Mouse (Mus musculus): ENCODE measurements around the gene Lin7b.

The Lin7b gene

GRCm38 (mm10) chr7:45346905-45347304 is 23.5 kb downstream of the Lin7b start:
- DNase-seq: no peak

GRCm38 (mm10) chr7:45343543-45343942 is 26.8 kb downstream of the Lin7b start:
- peak; percentile 33 to 35 for DNase-seq

- no peak for DNase-seq
These were observed 28.3 kb downstream of the Lin7b start for GRCm38 (mm10) chr7:45342081-45342480.

DNA sequence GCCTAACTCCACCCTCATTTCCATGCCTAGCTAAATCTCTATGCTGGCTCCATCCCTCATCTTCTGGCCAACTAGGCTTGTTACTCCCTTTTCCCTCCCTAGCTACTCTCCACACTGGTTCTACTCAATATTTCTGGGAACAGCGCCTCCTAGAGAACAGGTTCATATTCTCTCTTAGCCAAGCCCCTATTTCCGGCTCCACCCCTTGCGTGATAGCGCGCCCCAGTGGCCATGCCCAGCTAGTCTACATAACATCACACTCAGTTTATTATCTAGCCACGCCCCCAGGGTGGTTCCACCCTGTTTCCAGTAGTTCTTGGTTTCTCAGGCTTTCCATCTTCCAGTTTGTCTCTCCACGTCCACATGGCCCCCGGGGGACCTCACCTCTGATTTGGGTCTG is 29.1 kb downstream of the Lin7b start:
- DNase-seq: peak; percentile 88 to 92

- peak; percentile 73 to 83 for DNase-seq
These were observed 29.7 kb downstream of the Lin7b start for GRCm38 (mm10) chr7:45340669-45341068.

DNA sequence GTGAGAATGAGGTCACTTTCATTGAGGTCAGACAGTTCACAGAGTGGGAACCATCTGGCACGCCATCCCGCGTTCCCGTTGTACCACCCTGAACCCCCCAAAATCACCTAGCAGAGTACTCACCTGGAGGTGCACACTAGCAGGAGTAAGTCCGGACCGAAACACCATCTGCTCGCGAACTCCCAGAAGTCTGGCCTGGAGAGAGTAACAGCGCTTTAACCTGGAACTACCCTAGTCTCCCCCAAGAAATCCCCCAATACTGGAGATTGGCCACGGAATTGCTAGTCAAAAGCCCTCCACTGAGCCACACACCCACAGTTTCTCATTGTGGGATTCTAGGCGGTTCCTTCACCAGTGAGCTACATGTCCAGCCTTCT is 30.3 kb downstream of the Lin7b start:
- no peak for DNase-seq

- DNase-seq: peak; percentile 79 to 87
These were observed 30.8 kb downstream of the Lin7b start for GRCm38 (mm10) chr7:45339410-45340065.

- DNase-seq: peak; percentile 79 to 83
These were observed 32.0 kb downstream of the Lin7b start for GRCm38 (mm10) chr7:45338161-45338911.

DNA sequence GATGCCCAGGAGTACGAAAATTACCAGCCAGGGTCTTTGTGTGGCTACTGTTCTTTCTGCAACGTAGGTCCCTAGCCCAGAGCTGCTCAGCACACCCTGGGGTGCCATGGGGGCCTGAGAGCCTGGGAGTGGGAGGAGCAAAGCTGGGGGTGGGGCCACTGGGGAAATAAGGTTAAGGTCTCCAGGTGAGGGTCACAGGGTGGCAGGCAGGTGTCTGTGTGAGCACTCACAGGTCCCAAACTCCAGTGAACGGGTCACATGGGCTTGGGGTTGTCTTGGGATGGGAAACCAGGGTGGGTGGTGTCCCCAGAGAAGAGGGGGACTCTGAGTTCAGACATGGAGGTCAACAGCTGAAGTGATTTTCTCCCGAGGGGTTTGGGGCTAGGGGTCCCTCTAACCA is 32.9 kb downstream of the Lin7b start:
- no peak for DNase-seq

DNA sequence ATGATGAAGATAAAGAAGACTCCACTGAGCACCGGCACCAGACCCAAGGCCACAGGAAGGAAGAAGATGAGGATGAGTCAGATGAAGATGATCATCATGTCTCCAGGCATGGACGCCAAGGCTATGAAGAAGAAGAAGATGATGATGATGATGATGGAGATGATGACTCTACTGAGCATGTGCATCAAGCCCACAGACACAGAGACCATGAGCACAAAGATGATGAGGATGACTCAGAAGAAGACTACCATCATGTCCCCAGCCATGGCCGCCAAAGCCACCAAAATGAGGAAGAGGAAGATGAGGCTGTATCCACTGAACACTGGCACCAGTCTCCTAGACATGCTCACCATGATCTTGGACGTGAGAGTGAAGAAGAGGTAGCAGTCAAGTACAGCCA is 34.1 kb downstream of the Lin7b start:
- DNase-seq: no peak

DNA sequence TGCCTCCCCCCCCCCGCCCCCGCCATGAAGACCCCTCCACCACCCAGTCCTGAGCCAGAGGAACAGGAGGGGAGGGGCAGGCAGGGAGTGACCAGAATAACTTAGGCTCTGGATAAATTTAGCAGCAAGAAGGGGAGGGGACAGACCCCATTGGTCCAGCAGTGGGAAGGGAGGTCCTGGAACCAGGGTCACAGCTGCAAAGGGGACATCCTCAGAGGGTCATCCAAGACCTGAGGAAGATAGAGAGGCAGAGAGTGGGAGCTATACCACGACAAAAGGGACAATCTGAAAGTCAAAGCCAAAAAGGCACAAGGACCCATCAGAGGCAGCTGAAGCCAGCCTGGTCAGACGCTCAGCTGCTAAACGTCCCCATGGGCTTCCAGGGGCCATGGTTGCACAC is 35.3 kb downstream of the Lin7b start, which contains the start of gene Hrc:
Hrc (plus strand) TSS at position 235 of the 400 bp plus-strand sequence.
- DNase-seq: peak in 1 of 2 experiments; percentile 29

DNA sequence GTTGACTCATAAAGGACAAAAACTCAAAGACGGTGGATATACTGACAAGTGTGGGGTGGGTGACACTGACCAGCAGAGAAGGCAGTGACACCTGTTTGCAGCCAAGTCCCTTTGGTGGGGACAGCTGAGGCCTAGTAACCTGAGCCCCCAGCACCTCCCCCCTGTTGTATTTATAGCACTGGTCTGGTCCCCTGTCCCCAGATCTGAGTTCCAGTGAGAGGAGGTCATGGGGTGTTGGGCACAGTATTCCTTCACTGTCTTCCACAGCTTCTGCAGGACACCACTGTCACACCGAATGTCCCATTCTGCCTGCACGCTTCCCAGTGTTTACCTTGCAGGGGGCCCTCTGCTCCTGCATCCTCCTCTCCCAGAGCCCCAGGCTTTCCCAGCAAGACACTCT is 35.8 kb downstream of the Lin7b start:
- peak in 1 of 2 experiments; percentile 22 for DNase-seq

DNA sequence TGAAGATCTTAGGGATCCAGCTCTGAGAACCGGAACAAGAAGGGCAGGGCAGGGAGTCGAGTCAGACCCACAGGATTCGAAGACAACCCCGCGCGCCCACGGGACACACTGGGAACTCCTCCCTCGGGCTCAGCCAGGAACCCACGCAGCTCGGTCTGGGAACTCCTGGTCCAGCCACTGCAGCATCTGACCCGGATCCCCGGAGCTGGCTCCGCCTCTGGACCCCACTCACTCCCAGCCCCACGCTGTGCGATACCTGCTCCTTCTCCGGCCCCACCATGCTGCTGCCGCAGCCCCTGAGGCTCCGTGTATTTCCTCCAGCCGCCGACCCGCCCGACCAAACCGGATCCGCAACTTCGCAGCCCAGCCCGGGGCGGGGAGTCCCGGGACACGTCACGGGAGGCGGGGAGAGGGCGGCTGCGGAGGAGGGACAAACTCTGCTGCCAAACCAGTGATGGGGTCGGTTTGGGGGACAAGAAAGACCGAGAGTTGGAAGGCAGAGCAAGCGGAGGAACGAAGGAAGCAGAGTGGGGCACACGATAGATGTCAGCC is 36.9 kb downstream of the Lin7b start, which contains the start of gene Trpm4:
Trpm4 (minus strand) TSS at position 350 of the 552 bp plus-strand sequence.
- peak; percentile 93 to 94 for DNase-seq

DNA sequence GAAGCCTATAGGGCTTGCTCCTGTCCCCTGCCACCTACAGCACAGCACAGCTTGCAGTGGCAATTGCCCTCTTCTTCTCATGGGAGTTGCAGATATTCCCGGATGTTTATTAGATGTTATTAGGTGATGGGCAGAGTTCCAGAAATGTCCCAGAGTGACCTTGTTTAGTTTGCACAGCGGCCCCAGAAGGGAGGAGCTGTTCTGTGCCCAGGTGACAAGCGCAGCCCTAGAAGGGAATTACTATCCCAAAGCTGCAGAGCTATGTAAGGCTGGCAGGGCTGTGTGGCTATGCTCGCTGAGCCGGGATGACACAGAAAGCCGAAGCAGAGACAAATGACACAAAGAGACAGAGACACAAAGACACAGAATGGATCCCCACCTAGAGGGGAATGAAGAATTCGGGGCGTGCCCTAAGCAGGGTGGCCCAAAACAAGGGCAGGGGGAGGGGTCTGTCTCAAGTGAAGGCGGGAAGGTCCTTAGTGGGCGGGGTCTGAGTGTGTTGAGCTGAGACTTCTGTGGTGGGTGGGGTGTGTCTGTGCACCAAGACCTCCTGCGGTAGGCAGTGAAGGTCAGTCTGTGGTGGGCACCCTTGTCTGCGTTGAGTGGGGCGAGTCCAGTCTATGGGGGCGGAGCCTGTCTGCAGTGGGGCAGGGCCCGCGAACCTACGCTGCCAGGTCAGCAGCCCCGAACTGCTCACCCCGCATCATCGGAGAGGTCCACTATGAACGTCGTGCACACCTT is 37.5 kb downstream of the Lin7b start:
- DNase-seq: peak; percentile 72 to 82

DNA sequence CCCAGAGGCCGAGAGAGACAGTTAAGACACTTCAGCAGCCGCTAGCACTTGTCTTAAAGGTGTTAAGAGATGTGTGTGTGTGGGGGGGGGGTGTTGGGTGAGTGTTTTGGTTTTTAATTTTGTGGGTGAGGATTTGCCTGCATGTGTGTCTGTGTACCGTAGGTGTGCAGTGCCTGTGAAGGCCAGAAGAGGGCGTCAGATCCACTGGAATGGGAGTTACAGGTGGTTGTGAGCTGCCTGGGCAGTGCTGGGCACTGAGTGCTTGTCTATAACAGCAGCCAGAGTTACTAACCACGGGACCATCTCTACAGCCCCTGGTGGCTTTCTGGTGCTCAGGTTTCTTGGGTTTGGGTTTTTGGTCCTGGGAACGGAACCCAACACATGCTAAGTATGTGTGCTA is 38.9 kb downstream of the Lin7b start:
- no peak for DNase-seq

- no peak for DNase-seq
These were observed 41.4 kb downstream of the Lin7b start for GRCm38 (mm10) chr7:45328841-45329475.

GRCm38 (mm10) chr7:45325800-45326199 is 44.6 kb downstream of the Lin7b start:
- DNase-seq: no peak

GRCm38 (mm10) chr7:45323069-45323468 is 47.3 kb downstream of the Lin7b start:
- no peak for DNase-seq

DNA sequence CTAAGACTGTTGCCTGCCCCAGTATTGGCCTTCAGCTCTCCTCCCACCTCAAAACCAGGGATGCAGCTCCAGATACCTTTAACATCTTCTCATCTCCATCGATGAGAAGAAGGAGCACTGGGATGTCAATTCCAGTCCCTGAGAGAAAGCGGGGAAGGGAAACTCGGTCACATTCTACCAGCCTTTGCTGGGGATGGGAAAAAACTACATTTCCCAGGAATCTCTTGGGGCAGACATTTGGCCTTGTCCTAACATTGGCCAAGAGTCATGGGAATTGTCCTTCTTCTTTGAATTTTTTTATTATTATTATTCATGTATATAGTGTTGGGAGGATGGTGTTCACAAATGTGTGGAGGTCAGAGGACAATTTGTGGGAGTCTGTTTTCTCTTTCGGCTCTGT is 48.1 kb downstream of the Lin7b start:
- no peak for DNase-seq
